Mouse (Mus musculus) cerebellum, adult 2 months (tissue): ENCODE data around the gene Cutc. TPM values are rescaled to one million over a fixed set of nuclear protein-coding genes. Genes with fewer than 3 reads are reported as not detected.

Experiments used
- DNase-seq, 2 experiments: peaks; one replicate each; pipeline ENCODE4 v3.0.0; 2021
- H3K27ac ChIP-seq: fragments of 200-500 bp; 2 replicates; pipeline ENCODE4 v1.5.1; 2012; ENCODE audit warnings: low read length, control low read depth, inconsistent platforms; ENCODE audit not compliant: insufficient read depth
- H3K27me3 ChIP-seq: fragments of 200-500 bp; 2 replicates; pipeline ENCODE4 v1.6.1; 2012; ENCODE audit warnings: inconsistent platforms, mild to moderate bottlenecking, low read length, moderate library complexity; ENCODE audit not compliant: control insufficient read depth, insufficient read depth
- H3K4me1 ChIP-seq: fragments of 200-500 bp; 2 replicates; pipeline ENCODE4 v1.6.1; 2011; ENCODE audit warnings: low read length; ENCODE audit not compliant: control insufficient read depth, insufficient read depth
- H3K4me3 ChIP-seq: fragments of 200-500 bp; replicated peaks from 2 replicates; pipeline ENCODE3; 2011; ENCODE audit warnings: mild to moderate bottlenecking, low read depth, low read length, control low read depth; ENCODE audit not compliant: insufficient read depth
- CTCF ChIP-seq: fragments of 200-500 bp; IDR thresholded peaks from 2 replicates; pipeline ENCODE4 v1.5.1; 2011; ENCODE audit warnings: low read depth, mild to moderate bottlenecking, control low read depth, low read length, moderate library complexity, borderline replicate concordance; ENCODE audit not compliant: insufficient read depth
- POLR2A ChIP-seq: fragments of 200-500 bp; IDR thresholded peaks from 2 replicates; pipeline ENCODE4 v1.6.1; 2011; ENCODE audit warnings: low read length, control low read depth, borderline replicate concordance; ENCODE audit not compliant: insufficient read depth
- WGBS: fragments of 180-500 bp; shearing (Covaris S2); methylation state at CpG from one replicate; pipeline ENCODE4 v1.1.7; 2018; 5-methylcytosine and 5-hydroxymethylcytosine counted together
- polyA plus RNA-seq: library from polyadenylated mRNA; depleted of rRNA; stranded (reverse); fragments of >200 nt; gene quantifications from 2 replicates; pipeline ENCODE4 v1.2.3, GENCODE M21; 2012

Gene Cutc
- polyA plus RNA-seq, 1 experiment: 9.3 TPM

GRCm38 (mm10) chr19:43786249-43787026, 33.6 kb downstream of the Cutc start:
- TF ChIP-seq CTCF: no peak
- TF ChIP-seq POLR2A: no peak
- WGBS: 82% methylated on average over 13 of the region's 13 CpGs
- DNase-seq: no peak

GRCm38 (mm10) chr19:43789817-43790216, 37.0 kb downstream of the Cutc start:
- DNase-seq: no peak
- no peak overlapping the region for H3K27ac ChIP-seq
- no peak for TF ChIP-seq CTCF
- TF ChIP-seq POLR2A: no peak
- H3K4me1 ChIP-seq: no peaks in the 10 kb centered on the region
- no peaks in the 10 kb centered on the region for H3K27me3 ChIP-seq
- H3K4me3 ChIP-seq: no peak overlapping the region
- 90% methylated on average over 7 of the region's 7 CpGs for WGBS

More at GRCm38 (mm10) chr19:43786249-43787026, 33.6 kb downstream of the Cutc start:
- Histone ChIP-seq H3K4me1 (no peaks in the 10 kb centered on the region), H3K27me3 (no peaks in the 10 kb centered on the region), H3K4me3 (no peak overlapping the region), H3K27ac (no peak overlapping the region)

- Histone ChIP-seq H3K27ac (no peak overlapping the region), H3K27me3 (no peaks in the 10 kb centered on the region), H3K4me3 (no peak overlapping the region), H3K4me1 (no peaks in the 10 kb centered on the region)
- TF ChIP-seq POLR2A (no peak), CTCF (no peak)
- 92% methylated on average over 4 of the region's 4 CpGs for WGBS
- DNase-seq: no peak
Observed at GRCm38 (mm10) chr19:43792537-43792936, 39.7 kb downstream of the Cutc start.

- DNase-seq: no peak
- H3K27me3 ChIP-seq: no peaks in the 10 kb centered on the region
- no peaks in the 10 kb centered on the region for H3K4me1 ChIP-seq
- no peak overlapping the region for H3K4me3 ChIP-seq
- H3K27ac ChIP-seq: no peak overlapping the region
- 93% methylated on average over 1 of the region's 1 CpGs for WGBS
- no peak for TF ChIP-seq CTCF
- no peak for TF ChIP-seq POLR2A
Observed at GRCm38 (mm10) chr19:43793951-43794350, 41.2 kb downstream of the Cutc start.

GRCm38 (mm10) chr19:43795511-43795910, 42.7 kb downstream of the Cutc start:
- WGBS: 72% methylated on average over 8 of the region's 8 CpGs
- no peaks in the 10 kb centered on the region for H3K27me3 ChIP-seq
- H3K27ac ChIP-seq: no peak overlapping the region
- DNase-seq: no peak
- no peaks in the 10 kb centered on the region for H3K4me1 ChIP-seq
- no peak overlapping the region for H3K4me3 ChIP-seq
- TF ChIP-seq CTCF (no peak), POLR2A (no peak)

GRCm38 (mm10) chr19:43797216-43797615, 44.4 kb downstream of the Cutc start:
- 72% methylated on average over 5 of the region's 5 CpGs for WGBS
- Histone ChIP-seq H3K27ac (no peak overlapping the region), H3K27me3 (no peaks in the 10 kb centered on the region), H3K4me1 (no peaks in the 10 kb centered on the region), H3K4me3 (no peak overlapping the region)
- no peak for DNase-seq
- TF ChIP-seq CTCF: no peak
- TF ChIP-seq POLR2A: no peak

- H3K27me3 ChIP-seq: no peaks in the 10 kb centered on the region
- DNase-seq: no peak
- no peak for TF ChIP-seq POLR2A
- TF ChIP-seq CTCF: no peak
- no peaks in the 10 kb centered on the region for H3K4me1 ChIP-seq
- no peak overlapping the region for H3K4me3 ChIP-seq
- 78% methylated on average over 9 of the region's 9 CpGs for WGBS
- no peak overlapping the region for H3K27ac ChIP-seq
Observed at GRCm38 (mm10) chr19:43801427-43802051, 48.7 kb downstream of the Cutc start.

- Histone ChIP-seq H3K4me1 (no peaks in the 10 kb centered on the region), H3K27me3 (no peaks in the 10 kb centered on the region), H3K27ac (no peak overlapping the region), H3K4me3 (no peak overlapping the region)
- TF ChIP-seq POLR2A: no peak
- TF ChIP-seq CTCF: no peak
- WGBS: 85% methylated on average over 10 of the region's 10 CpGs
- DNase-seq: no peak
Observed at GRCm38 (mm10) chr19:43803866-43804265, 51.1 kb downstream of the Cutc start.
